Mouse (Mus musculus): ENCODE measurements around the gene Pkib. TPM values are rescaled to one million over a fixed set of nuclear protein-coding genes. Genes with fewer than 3 reads are reported as not detected.

The Pkib gene
- polyA plus RNA-seq (2015; fragmentation: Nextera tagmentation; extraction: Ambion mirVana), result 1.3 and 1.5 TPM in 2 replicates

DNA sequence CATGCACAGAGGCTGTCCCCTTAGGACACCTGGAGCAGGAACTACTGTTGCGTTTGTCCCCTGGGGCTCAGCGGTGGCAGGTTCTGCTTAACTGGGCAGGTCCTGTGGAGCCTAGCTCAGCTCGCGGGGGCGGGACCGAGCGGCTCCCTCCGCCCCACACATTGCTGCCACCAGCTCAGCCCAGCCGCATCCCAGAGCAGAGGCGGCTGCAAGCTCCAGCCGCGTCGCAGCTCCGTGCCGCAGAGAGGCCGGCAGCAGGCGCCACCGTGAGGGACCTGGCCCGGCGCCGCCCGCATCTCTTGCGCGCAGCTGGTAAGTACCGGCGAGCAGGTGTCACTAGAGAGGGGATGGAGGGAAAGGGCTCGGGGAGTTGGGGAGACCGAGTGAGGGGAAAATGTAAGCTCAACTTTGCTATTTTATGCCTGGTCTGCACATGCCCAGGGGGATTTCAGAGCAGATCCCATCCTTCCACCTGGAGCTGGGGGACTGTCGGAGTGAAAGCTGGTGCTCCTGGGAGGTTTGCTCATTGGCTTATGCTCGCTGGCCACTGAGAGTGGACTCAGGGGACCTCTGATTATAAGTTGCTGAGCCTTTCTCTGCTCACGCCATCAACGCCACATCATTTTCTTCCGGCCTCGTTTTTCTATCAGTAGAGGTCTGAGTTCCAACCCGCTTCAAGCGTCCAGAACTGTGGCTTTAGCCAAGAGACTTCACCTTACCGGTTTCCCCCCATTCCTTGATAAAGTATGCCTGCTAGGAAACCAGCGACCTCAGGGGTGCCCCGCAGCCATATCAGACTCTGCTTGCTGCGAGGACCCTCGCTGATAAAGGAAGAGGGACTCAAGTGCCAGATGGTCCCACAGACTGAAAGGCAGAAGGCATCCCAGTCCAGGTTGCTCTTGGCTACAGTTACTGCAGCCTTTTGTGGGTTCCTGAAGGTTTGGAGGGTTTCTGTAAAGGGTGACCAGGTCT is at the start of gene Pkib:
TSS of gene Pkib (plus strand) at position 86 of the 972 bp plus-strand sequence.
- peak within 1 kb of the TSS; percentile 35 for H3K4me3 ChIP-seq
- no peaks in the 10 kb centered on the region for H3K9me3 ChIP-seq
- H3K27me3 ChIP-seq, result peaks cover 19% of the 10 kb centered on the region
- no peak within 1 kb of the TSS for H3K27ac ChIP-seq
- peak; percentile 65; the same call in 1 of the 2 replicates for ATAC-seq (ENCODE audit: insufficient number of reproducible peaks, low FRiP score, low TSS enrichment, low read depth)
- H3K4me2 ChIP-seq, result peak within 1 kb of the TSS; percentile 60
- no peaks in the 10 kb centered on the region for H3K36me3 ChIP-seq
- WGBS, result 2% methylated on average over 41 of the region's 41 CpGs
- no peak within 1 kb of the TSS; the same call in 1 of the 2 replicates for H3K9ac ChIP-seq
- H3K4me1 ChIP-seq, result peaks cover 9% of the 10 kb centered on the region; the same call in 1 of the 2 replicates

- no peak overlapping the region for H3K4me2 ChIP-seq
- H3K36me3 ChIP-seq, result no peaks in the 10 kb centered on the region
- no peak overlapping the region for H3K9ac ChIP-seq
- no peaks in the 10 kb centered on the region for H3K27me3 ChIP-seq
- 45% methylated on average over 1 of the region's 1 CpGs for WGBS
- no peaks in the 10 kb centered on the region for H3K9me3 ChIP-seq
- H3K27ac ChIP-seq, result no peak overlapping the region
- ATAC-seq (ENCODE audit: insufficient number of reproducible peaks, low FRiP score, low TSS enrichment, low read depth), result no peak
- H3K4me3 ChIP-seq, result no peak overlapping the region
- no peaks in the 10 kb centered on the region for H3K4me1 ChIP-seq
Observed at GRCm38 (mm10) chr10:57583927-57584326, 47.9 kb upstream of the Pkib start.

- Histone ChIP-seq H3K4me2 (no peak overlapping the region), H3K27me3 (no peaks in the 10 kb centered on the region), H3K36me3 (no peaks in the 10 kb centered on the region), H3K4me1 (no peaks in the 10 kb centered on the region), H3K9ac (no peak overlapping the region), H3K4me3 (no peak overlapping the region), H3K27ac (no peak overlapping the region), H3K9me3 (no peaks in the 10 kb centered on the region)
- 86% methylated on average over 2 of the region's 2 CpGs for WGBS
- no peak for ATAC-seq (ENCODE audit: insufficient number of reproducible peaks, low FRiP score, low TSS enrichment, low read depth)
Observed at GRCm38 (mm10) chr10:57594266-57594665, 37.5 kb upstream of the Pkib start.

- 54% methylated on average over 2 of the region's 2 CpGs for WGBS
- no peak for ATAC-seq (ENCODE audit: insufficient number of reproducible peaks, low FRiP score, low TSS enrichment, low read depth)
- H3K27me3 ChIP-seq, result no peaks in the 10 kb centered on the region
- no peak overlapping the region for H3K4me2 ChIP-seq
- H3K4me1 ChIP-seq, result no peaks in the 10 kb centered on the region
- H3K9ac ChIP-seq, result no peak overlapping the region
- H3K9me3 ChIP-seq, result no peaks in the 10 kb centered on the region
- no peaks in the 10 kb centered on the region for H3K36me3 ChIP-seq
- no peak overlapping the region for H3K4me3 ChIP-seq
- no peak overlapping the region for H3K27ac ChIP-seq
Observed at GRCm38 (mm10) chr10:57597172-57597571, 34.6 kb upstream of the Pkib start.

GRCm38 (mm10) chr10:57602951-57603350 is 28.8 kb upstream of the Pkib start:
- Histone ChIP-seq H3K9me3 (no peaks in the 10 kb centered on the region), H3K4me2 (no peak overlapping the region), H3K27me3 (no peaks in the 10 kb centered on the region), H3K9ac (no peak overlapping the region), H3K4me3 (no peak overlapping the region), H3K27ac (no peak overlapping the region), H3K36me3 (no peaks in the 10 kb centered on the region), H3K4me1 (no peaks in the 10 kb centered on the region)
- WGBS, result 86% methylated on average over 4 of the region's 4 CpGs
- no peak for ATAC-seq (ENCODE audit: insufficient number of reproducible peaks, low FRiP score, low TSS enrichment, low read depth)

GRCm38 (mm10) chr10:57623311-57623710 is 8.5 kb upstream of the Pkib start:
- Histone ChIP-seq H3K36me3 (no peaks in the 10 kb centered on the region), H3K4me2 (no peak overlapping the region), H3K4me3 (no peak overlapping the region), H3K27ac (no peak overlapping the region), H3K9me3 (no peaks in the 10 kb centered on the region), H3K4me1 (no peaks in the 10 kb centered on the region), H3K9ac (no peak overlapping the region), H3K27me3 (no peaks in the 10 kb centered on the region)
- WGBS, result 81% methylated on average over 10 of the region's 10 CpGs
- ATAC-seq (ENCODE audit: insufficient number of reproducible peaks, low FRiP score, low TSS enrichment, low read depth), result no peak

- Histone ChIP-seq H3K9ac (no peak overlapping the region), H3K9me3 (no peaks in the 10 kb centered on the region), H3K27me3 (peaks cover 17% of the 10 kb centered on the region), H3K36me3 (no peaks in the 10 kb centered on the region), H3K4me1 (peaks cover 9% of the 10 kb centered on the region; the same call in 1 of the 2 replicates), H3K27ac (no peak overlapping the region), H3K4me2 (no peak overlapping the region), H3K4me3 (no peak overlapping the region)
- no peak for ATAC-seq (ENCODE audit: insufficient number of reproducible peaks, low FRiP score, low TSS enrichment, low read depth)
- 84% methylated on average over 2 of the region's 2 CpGs for WGBS
Observed at GRCm38 (mm10) chr10:57627773-57628172, 4.0 kb upstream of the Pkib start.

- Histone ChIP-seq H3K27me3 (peaks cover 19% of the 10 kb centered on the region), H3K9ac (no peak overlapping the region), H3K4me3 (no peak overlapping the region), H3K4me1 (peaks cover 9% of the 10 kb centered on the region; the same call in 1 of the 2 replicates), H3K9me3 (no peaks in the 10 kb centered on the region), H3K36me3 (no peaks in the 10 kb centered on the region), H3K27ac (no peak overlapping the region), H3K4me2 (no peak overlapping the region)
- no peak for ATAC-seq (ENCODE audit: insufficient number of reproducible peaks, low FRiP score, low TSS enrichment, low read depth)
- WGBS, result 91% methylated on average over 2 of the region's 2 CpGs
Observed at GRCm38 (mm10) chr10:57630557-57630956, 1.2 kb upstream of the Pkib start.

GRCm38 (mm10) chr10:57632868-57633240 is 1.1 kb downstream of the Pkib start:
- H3K9me3 ChIP-seq, result no peaks in the 10 kb centered on the region
- H3K4me2 ChIP-seq, result no peak overlapping the region
- 65% methylated on average over 4 of the region's 4 CpGs for WGBS
- no peaks in the 10 kb centered on the region for H3K36me3 ChIP-seq
- no peak overlapping the region for H3K9ac ChIP-seq
- H3K27ac ChIP-seq, result no peak overlapping the region
- ATAC-seq (ENCODE audit: insufficient number of reproducible peaks, low FRiP score, low TSS enrichment, low read depth), result no peak
- peaks cover 19% of the 10 kb centered on the region for H3K27me3 ChIP-seq
- H3K4me1 ChIP-seq, result peaks cover 9% of the 10 kb centered on the region; the same call in 1 of the 2 replicates
- no peak overlapping the region for H3K4me3 ChIP-seq

DNA sequence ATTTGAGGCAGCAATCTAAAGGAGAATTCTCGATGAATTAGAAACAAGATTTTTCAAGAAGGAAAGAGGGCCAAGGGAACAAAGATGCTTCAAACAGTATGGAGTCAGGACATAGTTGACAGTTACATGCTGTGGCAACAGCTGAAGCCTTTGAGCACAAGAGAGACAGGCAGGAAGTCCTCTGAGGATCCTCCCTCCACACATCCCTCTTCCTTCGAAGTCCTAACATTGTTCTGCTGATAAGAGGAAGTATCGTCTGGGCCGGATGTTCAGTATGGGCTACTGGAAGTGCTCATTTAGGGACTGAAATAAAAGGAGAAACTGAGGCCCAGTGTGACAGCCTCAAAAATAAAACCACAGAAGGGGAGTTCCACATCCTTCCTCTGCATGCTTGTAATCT is 5.2 kb downstream of the Pkib start:
- WGBS, result 62% methylated on average over 4 of the region's 4 CpGs
- no peaks in the 10 kb centered on the region for H3K9me3 ChIP-seq
- no peak for ATAC-seq (ENCODE audit: insufficient number of reproducible peaks, low FRiP score, low TSS enrichment, low read depth)

GRCm38 (mm10) chr10:57638250-57638649 is 6.5 kb downstream of the Pkib start:
- Histone ChIP-seq H3K4me3 (no peak overlapping the region), H3K36me3 (no peaks in the 10 kb centered on the region), H3K9me3 (no peaks in the 10 kb centered on the region), H3K27ac (no peak overlapping the region), H3K4me2 (no peak overlapping the region), H3K27me3 (no peaks in the 10 kb centered on the region), H3K4me1 (no peaks in the 10 kb centered on the region), H3K9ac (no peak overlapping the region)
- no peak for ATAC-seq (ENCODE audit: insufficient number of reproducible peaks, low FRiP score, low TSS enrichment, low read depth)
- WGBS, result 77% methylated on average over 4 of the region's 4 CpGs

More for the DNA sequence above, 5.2 kb downstream of the Pkib start:
- no peak overlapping the region for H3K27ac ChIP-seq
- H3K4me2 ChIP-seq, result no peak overlapping the region
- H3K9ac ChIP-seq, result no peak overlapping the region
- peaks cover 10% of the 10 kb centered on the region for H3K27me3 ChIP-seq
- H3K4me3 ChIP-seq, result no peak overlapping the region
- no peaks in the 10 kb centered on the region for H3K36me3 ChIP-seq
- peaks cover 5% of the 10 kb centered on the region; the same call in 1 of the 2 replicates for H3K4me1 ChIP-seq

GRCm38 (mm10) chr10:57639540-57639939 is 7.8 kb downstream of the Pkib start:
- no peaks in the 10 kb centered on the region for H3K36me3 ChIP-seq
- 67% methylated on average over 3 of the region's 3 CpGs for WGBS
- no peak overlapping the region for H3K4me3 ChIP-seq
- H3K27me3 ChIP-seq, result no peaks in the 10 kb centered on the region
- H3K9ac ChIP-seq, result no peak overlapping the region
- no peak overlapping the region for H3K4me2 ChIP-seq
- H3K4me1 ChIP-seq, result no peaks in the 10 kb centered on the region
- no peak overlapping the region for H3K27ac ChIP-seq
- no peak for ATAC-seq (ENCODE audit: insufficient number of reproducible peaks, low FRiP score, low TSS enrichment, low read depth)
- H3K9me3 ChIP-seq, result no peaks in the 10 kb centered on the region

Measured in limb, embryonic 15.5 days (tissue).